Comparison of ENCODE assay signal across 11 mouse cellular contexts in genomic region chr11:34236091-34236759, GRCm38 (mm10). TPM values are rescaled to one million over a fixed set of nuclear protein-coding genes. Genes with fewer than 3 reads are reported as not detected.
DNase-seq lines count a peak whose midpoint lies in the region; ATAC-seq lines count a peak whose summit lies in the region.
"Had no signal": no experiment of that assay in that cellular context is flagged by ENCODE, and none has a peak within 500 bp of the region (broad histone marks: within the 10 kb centered on the region; RNA-seq: fewer than 3 reads in every experiment).

No protein-coding gene starts in this region.

- H3K36me3 ChIP-seq in neural tube, embryonic 11.5 days (ENCODE audit: control insufficient read depth, insufficient read depth, low read length) = no peaks in the 10 kb centered on the region
- H3K36me3 ChIP-seq: liver, embryonic 13.5 days had no signal

- peak; percentile 2 for DNase-seq in cerebellum, adult 8-10 months
- no peak for DNase-seq in cerebellum, adult 11-12 months
- peak; percentile 24 for DNase-seq in right cerebral cortex, adult 18-20 months
- DNase-seq in right cerebral cortex, postnatal 25 days = no peak
- peak; percentile 26 for DNase-seq in embryo, embryonic 11.5 days (ENCODE audit: low read depth, low spot score)
- peak; percentile 18 for DNase-seq in layer of hippocampus, adult 9-11 months
- DNase-seq in neural tube, embryonic 11.5 days (ENCODE audit: low spot score) = peak; percentile 56
- no peak for DNase-seq in urinary bladder, postnatal 4 days (ENCODE audit: low spot score in 2 of 2)
- DNase-seq: liver, embryonic 13.5 days had no signal

- H3K27me3 ChIP-seq in neural tube, embryonic 11.5 days (ENCODE audit: control insufficient read depth, insufficient read depth, low read length) = no peaks in the 10 kb centered on the region
- H3K27me3 ChIP-seq: liver, embryonic 13.5 days had no signal

- no peaks in the 10 kb centered on the region for H3K4me1 ChIP-seq in neural tube, embryonic 11.5 days (ENCODE audit: control insufficient read depth, insufficient read depth, low read length)
- H3K4me1 ChIP-seq: liver, embryonic 13.5 days had no signal

- no peaks in the 10 kb centered on the region for H3K9me3 ChIP-seq in neural tube, embryonic 11.5 days (ENCODE audit: control insufficient read depth, low read length)
- H3K9me3 ChIP-seq: liver, embryonic 13.5 days had no signal

- ATAC-seq in neural tube, embryonic 11.5 days (ENCODE audit: insufficient read depth, low FRiP score, low TSS enrichment) = no peak

- no peak overlapping the region for H3K4me2 ChIP-seq in neural tube, embryonic 11.5 days (ENCODE audit: low read depth)
- H3K4me2 ChIP-seq: liver, embryonic 13.5 days had no signal

- H3K27ac ChIP-seq in neural tube, embryonic 11.5 days (ENCODE audit: low read depth, low read length) = no peak overlapping the region
- H3K27ac ChIP-seq: liver, embryonic 13.5 days had no signal

- H3K9ac ChIP-seq in neural tube, embryonic 11.5 days (ENCODE audit: low read length) = no peak overlapping the region
- H3K9ac ChIP-seq: liver, embryonic 13.5 days had no signal

- WGBS in neural tube, embryonic 11.5 days = 57% methylated on average over 5 of the region's 5 CpGs

- no peak overlapping the region for H3K4me3 ChIP-seq in neural tube, embryonic 11.5 days (ENCODE audit: low read depth, low read length)
- H3K4me3 ChIP-seq: liver, embryonic 13.5 days had no signal

RNA-seq across cellular contexts. Expression of gene Foxi1, which starts 28.3 kb away (rescaled TPM):
- polyA plus RNA-seq in neural tube, embryonic 11.5 days (2014; fragmentation: Nextera tagmentation; extraction: Ambion mirVana) = not detected in 2 replicates
- polyA plus RNA-seq: C2C12; liver, embryonic 13.5 days; stomach, embryonic 14.5 days had no signal

Comparison
In these comparisons a context has a peak if more than half of its experiments do, and no peak if none do; other contexts are left out.
1. DNase-seq: peak in cerebellum, adult 8-10 months (single experiment), right cerebral cortex, adult 18-20 months (single experiment), embryo, embryonic 11.5 days (single experiment), layer of hippocampus, adult 9-11 months (single experiment) and neural tube, embryonic 11.5 days (single experiment); none in cerebellum, adult 11-12 months (single experiment), right cerebral cortex, postnatal 25 days (single experiment) and urinary bladder, postnatal 4 days (0 of 2).